Mouse (Mus musculus) midbrain, embryonic 13.5 days (tissue): ENCODE measurements around the gene Sufu. TPM values are rescaled to one million over a fixed set of nuclear protein-coding genes. Genes with fewer than 3 reads are reported as not detected.

Source experiments
- ATAC-seq: fragments of 200-750 bp; cut with Nextera tagmentation; 2 replicates; pipeline ENCODE4 v1.8.0; 2017; ENCODE audit warnings: mild to moderate bottlenecking, moderate TSS enrichment, moderate library complexity
- H3K27ac ChIP-seq: fragments of 300-500 bp; sonication (generic); 2 replicates; pipeline ENCODE4 v1.5.1; 2015; ENCODE audit warnings: inconsistent platforms, mild to moderate bottlenecking, moderate library complexity
- H3K27me3 ChIP-seq: fragments of 300-500 bp; sonication (generic); 2 replicates; pipeline ENCODE4 v1.6.1; 2015; ENCODE audit warnings: mild to moderate bottlenecking, inconsistent platforms
- H3K36me3 ChIP-seq: fragments of 300-500 bp; sonication (generic); 2 replicates; pipeline ENCODE4 v1.6.1; 2015; ENCODE audit warnings: mild to moderate bottlenecking, inconsistent platforms
- H3K4me1 ChIP-seq: fragments of 300-500 bp; sonication (generic); replicated peaks from 2 replicates; pipeline ENCODE4 v1.6.1; 2015; ENCODE audit warnings: inconsistent platforms
- H3K4me2 ChIP-seq: fragments of 300-500 bp; sonication (generic); replicated peaks from 2 replicates; pipeline ENCODE4 v1.6.1; 2015; ENCODE audit warnings: moderate library complexity, mild to moderate bottlenecking, inconsistent platforms
- H3K4me3 ChIP-seq: fragments of 300-500 bp; sonication (generic); replicated peaks from 2 replicates; pipeline ENCODE4 v1.5.1; 2015; ENCODE audit warnings: mild to moderate bottlenecking, inconsistent platforms
- H3K9ac ChIP-seq: fragments of 300-500 bp; sonication (generic); replicated peaks from 2 replicates; pipeline ENCODE4 v1.6.1; 2015; ENCODE audit warnings: mild to moderate bottlenecking, inconsistent platforms
- H3K9me3 ChIP-seq: fragments of 300-500 bp; sonication (generic); 2 replicates; pipeline ENCODE4 v1.6.1; 2016; ENCODE audit warnings: mild to moderate bottlenecking, inconsistent platforms
- WGBS: fragments of 180-500 bp; shearing (Covaris S2); methylation state at CpG from one replicate; pipeline ENCODE4 v1.1.7; 2015; 5-methylcytosine and 5-hydroxymethylcytosine counted together
- polyA plus RNA-seq: library from polyadenylated mRNA; unstranded; fragments of >200 nt; fragmentation: Nextera tagmentation; extraction: Ambion mirVana; gene quantifications from 2 replicates; pipeline ENCODE4 v1.2.1, GENCODE M21; 2015

Gene Sufu
- polyA plus RNA-seq, 1 experiment from 2014 or later, result 28.6 TPM

DNA sequence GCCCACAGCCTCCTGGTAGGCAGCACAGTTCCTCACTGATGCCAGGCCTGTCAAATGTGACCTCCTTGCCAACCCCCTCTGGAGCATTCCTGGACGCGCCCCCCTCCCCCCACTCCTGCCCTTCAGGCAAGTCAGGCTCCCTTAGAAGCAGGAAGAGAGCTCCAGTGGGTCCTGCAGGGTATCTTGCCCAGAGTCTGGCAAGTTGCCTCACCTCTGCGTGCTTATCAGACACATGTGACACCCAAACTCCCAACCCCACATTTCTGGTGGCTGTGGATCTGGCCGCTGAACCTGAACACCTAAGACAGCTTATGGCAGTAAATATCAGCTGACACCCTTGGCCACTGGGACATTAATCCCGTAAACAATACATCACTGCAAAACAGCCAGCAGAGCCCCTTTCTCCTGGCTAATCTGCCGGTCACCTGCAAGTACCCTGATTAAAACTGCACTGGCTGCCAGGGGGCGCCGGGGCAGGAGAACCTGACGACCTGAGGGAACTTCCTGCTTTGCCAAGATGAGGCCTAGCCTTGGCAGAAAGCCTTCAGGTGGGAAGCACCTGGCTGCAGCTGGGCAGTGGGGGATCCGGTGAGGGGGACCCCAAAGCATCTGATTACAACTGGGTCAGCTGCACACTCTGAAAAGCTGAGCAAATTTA lies 135.5 kb downstream of the Sufu start:
- no peaks in the 10 kb centered on the region for H3K9me3 ChIP-seq
- no peaks in the 10 kb centered on the region for H3K27me3 ChIP-seq
- H3K27ac ChIP-seq, result peak overlapping the region; percentile 82
- ATAC-seq, result no peak
- peaks cover 7% of the 10 kb centered on the region; the same call in 1 of the 2 replicates for H3K36me3 ChIP-seq
- no peak overlapping the region for H3K4me2 ChIP-seq
- H3K9ac ChIP-seq, result peak overlapping the region; percentile 48
- no peak overlapping the region for H3K4me3 ChIP-seq
- H3K4me1 ChIP-seq, result peaks cover 80% of the 10 kb centered on the region
- 5% methylated on average over 10 of the region's 10 CpGs for WGBS

DNA sequence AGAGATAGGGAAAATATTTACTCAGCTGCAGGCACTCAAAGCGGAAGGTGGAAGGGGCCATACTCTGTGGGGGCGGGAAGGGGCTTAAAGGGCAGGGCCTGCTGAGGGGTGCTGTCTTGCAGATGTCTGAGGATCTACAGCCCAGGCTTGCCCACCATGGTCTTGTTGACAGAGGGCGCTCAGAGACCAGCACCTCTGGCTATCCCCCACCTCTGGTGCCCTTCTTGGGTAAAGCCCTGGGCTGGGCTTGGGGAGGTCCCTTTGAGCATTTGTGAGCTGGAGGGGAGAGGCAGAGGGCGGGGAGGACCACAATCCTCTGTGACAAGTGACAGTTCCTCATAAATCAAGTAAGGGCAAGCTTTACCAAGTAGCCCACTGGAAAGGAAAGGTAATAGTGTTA lies 136.4 kb downstream of the Sufu start:
- WGBS, result 39% methylated on average over 4 of the region's 4 CpGs

DNA sequence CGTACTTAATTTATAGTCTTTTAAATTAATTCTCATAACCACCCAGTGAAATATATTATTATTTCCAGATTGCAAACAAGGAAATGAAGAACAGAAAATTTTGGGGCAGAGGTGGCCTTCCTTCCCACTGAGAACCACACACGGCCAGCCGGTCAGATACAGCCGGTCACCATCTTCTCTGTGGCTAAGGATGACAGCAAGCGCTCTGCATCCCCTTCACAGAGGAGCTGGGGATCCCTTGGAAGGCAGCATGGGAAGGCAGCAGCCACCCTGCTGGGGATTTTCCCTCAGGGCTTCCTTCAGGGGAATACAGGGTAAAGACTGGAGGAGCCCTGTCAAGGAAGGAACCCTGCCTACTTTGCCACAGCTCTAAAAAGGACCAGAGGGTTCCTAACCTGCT lies 136.8 kb downstream of the Sufu start:
- Histone ChIP-seq H3K4me3 (no peak overlapping the region), H3K36me3 (peaks cover 7% of the 10 kb centered on the region; the same call in 1 of the 2 replicates), H3K27me3 (no peaks in the 10 kb centered on the region), H3K9me3 (no peaks in the 10 kb centered on the region), H3K27ac (peak overlapping the region; percentile 82), H3K4me1 (peaks cover 67% of the 10 kb centered on the region), H3K9ac (peak overlapping the region; percentile 42; the same call in 1 of the 2 replicates), H3K4me2 (no peak overlapping the region)
- ATAC-seq, result no peak
- WGBS, result 58% methylated on average over 5 of the region's 5 CpGs

More for the DNA sequence above, 136.4 kb downstream of the Sufu start:
- Histone ChIP-seq H3K4me2 (no peak overlapping the region), H3K9me3 (no peaks in the 10 kb centered on the region), H3K4me3 (no peak overlapping the region), H3K27ac (peak overlapping the region; percentile 82; the same call in 1 of the 2 replicates), H3K36me3 (peaks cover 7% of the 10 kb centered on the region; the same call in 1 of the 2 replicates), H3K9ac (0 out of 2 replicates have a peak overlapping the region, but pooled peaks have one; percentile 42), H3K27me3 (no peaks in the 10 kb centered on the region), H3K4me1 (peaks cover 71% of the 10 kb centered on the region)
- ATAC-seq, result no peak

DNA sequence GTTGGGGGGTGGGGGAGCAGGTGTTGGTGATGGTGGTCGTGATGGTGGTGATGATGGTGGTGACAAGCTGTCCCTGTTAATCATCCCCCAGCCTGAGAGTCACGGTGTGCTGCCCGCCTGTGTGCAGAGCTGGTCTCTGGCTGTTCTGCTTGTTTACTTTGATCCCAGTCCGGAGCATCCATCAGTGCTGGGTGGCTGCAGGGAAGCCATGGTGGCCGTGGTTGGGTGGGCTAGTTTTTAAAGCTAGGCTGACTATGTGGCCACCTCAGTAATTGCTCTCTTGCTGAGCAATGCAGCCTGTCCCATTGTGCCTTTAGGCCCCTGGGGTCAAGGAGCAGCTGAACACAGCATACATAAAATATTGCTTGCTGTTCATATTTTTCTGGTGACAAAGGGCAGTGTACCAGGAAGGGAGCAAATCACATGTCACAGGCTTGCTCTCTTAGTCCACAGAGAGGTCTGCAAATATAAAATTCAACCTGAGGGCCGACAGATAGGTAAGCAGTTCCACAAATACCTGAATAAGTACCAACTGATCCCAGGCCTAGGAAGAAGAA lies 137.9 kb downstream of the Sufu start:
- 38% methylated on average over 6 of the region's 6 CpGs for WGBS
- Histone ChIP-seq H3K27ac (peak overlapping the region; percentile 39; the same call in 1 of the 2 replicates), H3K9me3 (no peaks in the 10 kb centered on the region), H3K36me3 (peaks cover 12% of the 10 kb centered on the region; the same call in 1 of the 2 replicates), H3K4me2 (no peak overlapping the region), H3K9ac (no peak overlapping the region), H3K4me3 (no peak overlapping the region), H3K4me1 (peaks cover 56% of the 10 kb centered on the region), H3K27me3 (no peaks in the 10 kb centered on the region)
- no peak for ATAC-seq

DNA sequence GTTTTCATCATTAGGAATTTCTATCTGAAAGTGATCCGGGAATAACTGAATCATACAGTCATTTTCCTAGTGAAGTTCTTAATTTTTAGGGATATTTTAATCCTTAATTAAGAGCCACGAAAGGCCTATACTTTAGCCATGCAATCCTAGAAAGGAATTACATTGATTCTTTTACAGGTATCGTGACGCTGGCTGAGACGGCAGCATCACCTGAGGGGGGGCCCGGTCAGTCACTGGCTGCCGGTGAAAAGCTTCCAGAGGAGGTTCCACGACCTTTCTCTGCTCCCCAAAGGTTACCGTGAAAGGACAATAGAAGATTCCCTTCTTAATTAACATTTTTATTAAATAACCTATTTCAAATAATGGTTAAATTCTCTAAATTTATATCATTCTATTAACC lies 140.7 kb downstream of the Sufu start:
- Histone ChIP-seq H3K9ac (no peak overlapping the region), H3K27me3 (no peaks in the 10 kb centered on the region), H3K4me3 (no peak overlapping the region), H3K36me3 (peaks cover 38% of the 10 kb centered on the region), H3K4me1 (peaks cover 28% of the 10 kb centered on the region), H3K9me3 (no peaks in the 10 kb centered on the region), H3K4me2 (no peak overlapping the region), H3K27ac (no peak overlapping the region)
- 90% methylated on average over 9 of the region's 9 CpGs for WGBS
- ATAC-seq, result no peak

DNA sequence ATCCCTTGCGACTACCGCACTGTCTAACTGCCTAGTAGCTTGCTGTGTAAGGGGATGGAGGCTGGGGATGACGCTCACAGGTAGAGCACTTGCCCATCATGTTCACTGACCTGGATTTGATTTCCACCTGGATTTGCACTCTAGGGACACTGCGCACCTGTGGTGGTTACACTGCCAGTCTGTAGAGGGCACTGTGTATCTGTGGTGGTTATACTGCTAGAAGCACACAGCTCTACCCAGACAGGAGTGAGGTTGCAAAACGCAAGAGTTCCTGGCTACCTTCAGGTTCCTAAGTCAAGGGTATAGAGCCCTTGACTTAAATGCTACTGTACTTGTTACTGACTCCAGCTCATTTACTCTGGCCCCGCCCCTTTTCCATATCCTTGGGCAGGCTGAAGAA lies 141.5 kb downstream of the Sufu start:
- ATAC-seq, result no peak
- Histone ChIP-seq H3K36me3 (peaks cover 46% of the 10 kb centered on the region), H3K9me3 (no peaks in the 10 kb centered on the region)

More for the DNA sequence above, 141.5 kb downstream of the Sufu start:
- 90% methylated on average over 6 of the region's 6 CpGs for WGBS
- Histone ChIP-seq H3K4me2 (no peak overlapping the region), H3K4me1 (peaks cover 20% of the 10 kb centered on the region), H3K4me3 (no peak overlapping the region), H3K27me3 (no peaks in the 10 kb centered on the region), H3K27ac (no peak overlapping the region), H3K9ac (no peak overlapping the region)

Other genes starting within 250 kb of the Sufu start
- 1.6 and 9.9 TPM in 2 replicates for gene Pitx3, start 248.6 kb upstream of the Sufu start, polyA plus RNA-seq
- gene Gbf1, start 244.4 kb upstream of the Sufu start, polyA plus RNA-seq, result 68.2 and 70.5 TPM in 2 replicates
- 1.8 and 2.3 TPM in 2 replicates for gene Nfkb2, start 92.6 kb upstream of the Sufu start, polyA plus RNA-seq
- gene Psd, start 69.7 kb upstream of the Sufu start, polyA plus RNA-seq, result 61.7 and 69.0 TPM in 2 replicates
- 40.8 and 44.2 TPM in 2 replicates for gene Fbxl15, start 68.7 kb upstream of the Sufu start, polyA plus RNA-seq
- 290 TPM in 2 replicates for gene Cuedc2, start 58.2 kb upstream of the Sufu start, polyA plus RNA-seq
- gene Mfsd13a, start 55.8 kb upstream of the Sufu start, polyA plus RNA-seq, result 7.8 and 9.2 TPM in 2 replicates
- 1.7 TPM in 2 replicates for gene 2310034G01Rik, start 46.6 kb upstream of the Sufu start, polyA plus RNA-seq
- 331 and 333 TPM in 2 replicates for gene Actr1a, start 1.1 kb upstream of the Sufu start, polyA plus RNA-seq
- 27.7 and 33.0 TPM in 2 replicates for gene Trim8, start 104.8 kb downstream of the Sufu start, polyA plus RNA-seq
- 226 and 238 TPM in 2 replicates for gene Arl3, start 176.3 kb downstream of the Sufu start, polyA plus RNA-seq
- gene Sfxn2, start 176.5 kb downstream of the Sufu start, polyA plus RNA-seq, result 10.3 and 11.9 TPM in 2 replicates
- gene Wbp1l, start 202.2 kb downstream of the Sufu start, polyA plus RNA-seq, result 38.9 and 41.9 TPM in 2 replicates